Mouse (Mus musculus): ENCODE measurements around the gene Nudt16l1.

DNA sequence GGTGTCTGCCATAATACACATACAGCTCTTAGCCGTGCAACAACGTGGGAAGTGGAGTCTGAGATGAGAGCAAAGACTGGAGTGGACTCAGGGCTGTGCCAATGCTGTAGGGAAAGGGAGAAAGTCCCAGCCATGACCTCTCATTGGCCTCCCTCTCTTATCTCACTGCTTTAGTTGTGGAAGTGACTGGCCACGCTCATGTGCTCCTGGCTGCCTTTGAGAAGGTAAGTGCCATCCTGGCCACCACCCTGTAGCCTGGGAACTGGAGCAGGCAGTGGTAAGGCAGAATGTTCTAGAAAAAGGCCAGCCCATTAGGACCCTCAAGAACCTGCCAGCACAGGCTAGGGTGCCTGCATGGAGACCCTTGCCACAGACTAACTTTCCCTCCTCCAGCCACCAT is 22.6 kb upstream of the Nudt16l1 start:
- no peak for TF ChIP-seq CTCF (IDR thresholded peaks at IDR 0.05; ENCODE audit: low read depth, low read length)
- no peak for TF ChIP-seq POLR2A (IDR thresholded peaks at IDR 0.05; ENCODE audit: extremely low read depth, insufficient read depth, low read length)

Data from liver, adult 2 months (tissue).